In genomic region chrX:167276953-167277352, GRCm38 (mm10) we compare ENCODE assay signal across 9 mouse cellular contexts. TPM values are rescaled to one million over a fixed set of nuclear protein-coding genes. Genes with fewer than 3 reads are reported as not detected.
A peak's percentile ranks its signal among the peaks of the same experiment; 100 is the strongest.
DNase-seq lines count a peak whose midpoint lies in the region; TF ChIP-seq lines count a peak whose summit lies in the region.
"Had no signal": no experiment of that assay in that cellular context is flagged by ENCODE, and none has a peak within 500 bp of the region (broad histone marks: within the 10 kb centered on the region; RNA-seq: fewer than 3 reads in every experiment).

No protein-coding gene starts in this region.

- 26% methylated on average over 9 of the region's 9 CpGs for WGBS in lung, adult 2 months
- 7% methylated on average over 9 of the region's 9 CpGs for WGBS in thymus, adult 2 months

- peak overlapping the region; percentile 75 for H3K27ac ChIP-seq in bone marrow macrophage, adult 2 months (ENCODE audit: insufficient read depth, low read depth, low read length)
- no peak overlapping the region for H3K27ac ChIP-seq in embryonic fibroblast, embryonic 13.5 days (ENCODE audit: insufficient read depth, low read length)
- H3K27ac ChIP-seq in thymus, adult 2 months (ENCODE audit: control insufficient read depth, insufficient read depth, low read length), result no peak overlapping the region
- H3K27ac ChIP-seq: midbrain, embryonic 12.5 days had no signal

- peaks cover 9% of the 10 kb centered on the region for H3K4me1 ChIP-seq in bone marrow macrophage, adult 2 months (ENCODE audit: control insufficient read depth, insufficient read depth, low read length)
- no peaks in the 10 kb centered on the region for H3K4me1 ChIP-seq in embryonic fibroblast, embryonic 13.5 days (ENCODE audit: control insufficient read depth, insufficient read depth, low read length)
- no peaks in the 10 kb centered on the region for H3K4me1 ChIP-seq in lung, adult 2 months (ENCODE audit: control insufficient read depth, insufficient read depth, low read length)
- H3K4me1 ChIP-seq in thymus, adult 2 months (replicated peaks; ENCODE audit: control insufficient read depth, insufficient read depth, low read length), result no peaks in the 10 kb centered on the region
- H3K4me1 ChIP-seq: midbrain, embryonic 12.5 days had no signal

- no peaks in the 10 kb centered on the region for H3K36me3 ChIP-seq in thymus, adult 2 months (ENCODE audit: control insufficient read depth, insufficient read depth, low read length)
- H3K36me3 ChIP-seq: midbrain, embryonic 12.5 days had no signal

- intact Hi-C loops in heart, postnatal 10 days (cut with DNase I), result no loop called here

- no peaks in the 10 kb centered on the region for H3K27me3 ChIP-seq in thymus, adult 2 months (ENCODE audit: control insufficient read depth, insufficient read depth, low read length)

- DNase-seq in CD8-positive naive resting alpha-beta T cell, adult 2 months (ENCODE audit: low read depth in 2 of 2, low spot score in 2 of 2), result peak; percentile 31
- DNase-seq in heart, postnatal 10 days, result peak; percentile 61 to 73
- DNase-seq in layer of hippocampus, adult 8-10 months (ENCODE audit: low spot score in 2 of 2), result peak; percentile 13 to 68
- peak; percentile 41 for DNase-seq in lung, adult 2 months
- peak; percentile 22 for DNase-seq in ovary, postnatal 10 days (ENCODE audit: low spot score)
- DNase-seq in thymus, adult 2 months, result peak; percentile 53

- TF ChIP-seq POLR2A in bone marrow macrophage, adult 2 months (IDR thresholded peaks at IDR 0.05; ENCODE audit: borderline replicate concordance, low read depth, low read length), result no peak
- no peak for TF ChIP-seq POLR2A in embryonic fibroblast, embryonic 13.5 days (IDR thresholded peaks at IDR 0.05; ENCODE audit: low read depth, low read length)
- TF ChIP-seq POLR2A in lung, adult 2 months (IDR thresholded peaks at IDR 0.05; ENCODE audit: borderline replicate concordance, extremely low read depth, low read depth, low read length), result no peak
- no peak for TF ChIP-seq POLR2A in thymus, adult 2 months (IDR thresholded peaks at IDR 0.05; ENCODE audit: control insufficient read depth, extremely low read depth, insufficient read depth, low read length, poor library complexity)

- peak; percentile 55; the same call in 1 of the 2 replicates for TF ChIP-seq CTCF in bone marrow macrophage, adult 2 months (IDR thresholded peaks at IDR 0.05; ENCODE audit: low read depth, low read length)
- peak; percentile 54; the same call in 1 of the 2 replicates for TF ChIP-seq CTCF in embryonic fibroblast, embryonic 13.5 days (IDR thresholded peaks at IDR 0.05; ENCODE audit: borderline replicate concordance, insufficient read depth, low read length)
- peak; percentile 67 for TF ChIP-seq CTCF in lung, adult 2 months (IDR thresholded peaks at IDR 0.05; ENCODE audit: insufficient read depth, low read length)
- TF ChIP-seq CTCF in thymus, adult 2 months (IDR thresholded peaks at IDR 0.05; ENCODE audit: borderline replicate concordance, control insufficient read depth, extremely low read depth, insufficient read depth, low read length, poor library complexity), result no peak

- peak overlapping the region; percentile 50 for H3K4me3 ChIP-seq in bone marrow macrophage, adult 2 months (ENCODE audit: insufficient read depth, low read length)
- no peak overlapping the region for H3K4me3 ChIP-seq in embryonic fibroblast, embryonic 13.5 days (ENCODE audit: insufficient read depth, low read length)
- H3K4me3 ChIP-seq in lung, adult 2 months (replicated peaks; ENCODE audit: extremely low read depth, low read depth, low read length), result no peak overlapping the region
- peak overlapping the region; percentile 3; the same call in 1 of the 2 replicates for H3K4me3 ChIP-seq in thymus, adult 2 months (ENCODE audit: control insufficient read depth, insufficient read depth, low read length)
- H3K4me3 ChIP-seq: midbrain, embryonic 12.5 days had no signal

RNA-seq across cellular contexts. Expression of gene Tlr8, which starts 12.8 kb away (rescaled TPM):
- polyA plus RNA-seq in bone marrow macrophage, adult 2 months (2012; ENCODE audit: insufficient read depth, insufficient read length, missing spikeins), result 156 and 229 TPM in 2 replicates
- polyA plus RNA-seq in embryonic fibroblast, embryonic 13.5 days (2011; ENCODE audit: insufficient read length, low read depth, missing spikeins), result not detected in 2 replicates
- 1 to 10 TPM; 1.1 to 1.2 TPM for total RNA-seq in heart, postnatal 10 days (2021)
- under 1 TPM in 2 of 4 experiments, not detected in 2; 0.10 to 0.14 TPM for total RNA-seq in layer of hippocampus, adult 8-10 months (2022)
- polyA plus RNA-seq in lung, adult 2 months (2012; rRNA removed), result 1.4 and 2.5 TPM in 2 replicates
- polyA plus RNA-seq in thymus, adult 2 months (2012; rRNA removed), result 1.1 and 1.6 TPM in 2 replicates

RNA-seq across cellular contexts. Expression of gene Tlr7, which starts 53.4 kb away (rescaled TPM):
- polyA plus RNA-seq in bone marrow macrophage, adult 2 months (2012; ENCODE audit: insufficient read depth, insufficient read length, missing spikeins), result 301 and 340 TPM in 2 replicates
- 1.5 TPM in 1 of 2 replicates, not detected in the other for polyA plus RNA-seq in embryonic fibroblast, embryonic 13.5 days (2011; ENCODE audit: insufficient read length, low read depth, missing spikeins)
- 1 to 10 TPM; 1.8 to 2.3 TPM for total RNA-seq in heart, postnatal 10 days (2021)
- 10 to 100 TPM in 1 of 4 experiments, 1 to 10 TPM in 3; 2.7 to 14.3 (median 5.7) TPM for total RNA-seq in layer of hippocampus, adult 8-10 months (2022)
- polyA plus RNA-seq in lung, adult 2 months (2012; rRNA removed), result 0.71 and 1.3 TPM in 2 replicates
- 1.8 and 2.5 TPM in 2 replicates for polyA plus RNA-seq in thymus, adult 2 months (2012; rRNA removed)

Comparison
In these comparisons a context has a peak if more than half of its experiments do, and no peak if none do; other contexts are left out.
1. H3K4me3 ChIP-seq: peak in bone marrow macrophage, adult 2 months (single experiment) and thymus, adult 2 months (single experiment); none in embryonic fibroblast, embryonic 13.5 days (single experiment) and lung, adult 2 months (single experiment).
2. RNA of gene Tlr8, which starts 12.8 kb away (polyA plus RNA-seq): 156 to 229 TPM in bone marrow macrophage, adult 2 months; 1.4 to 2.5 TPM in lung, adult 2 months, 1.1 to 1.6 TPM in thymus, adult 2 months and not detected in embryonic fibroblast, embryonic 13.5 days; every median in the first group is over 10 times any median in the second.
3. RNA of gene Tlr7, which starts 53.4 kb away (polyA plus RNA-seq): 301 to 340 TPM in bone marrow macrophage, adult 2 months; 1.8 to 2.5 TPM in thymus, adult 2 months, 1.5 TPM in embryonic fibroblast, embryonic 13.5 days and 0.71 to 1.3 TPM in lung, adult 2 months; every median in the first group is over 10 times any median in the second.
4. Peak in every context shown above with its lines, with median percentiles within 50 percentile points of each other: DNase-seq.